Mouse (Mus musculus) midbrain, embryonic 10.5 days (tissue): ENCODE results near the gene Calhm1. TPM values are rescaled to one million over a fixed set of nuclear protein-coding genes. Genes with fewer than 3 reads are reported as not detected.
"Not testable (repeated sequence)": the region's sequence is repeated elsewhere in the genome, so short reads cannot be mapped to it uniquely, and the experiment has no call there.

Source experiments
- DNase-seq: peaks from one replicate; pipeline ENCODE4 v3.0.0-alpha.2; 2017; ENCODE audit warnings: low spot score
- H3K27ac ChIP-seq: fragments of 300-500 bp; sonication (generic); replicated peaks from 2 replicates; pipeline ENCODE4 v1.5.1; 2016; ENCODE audit warnings: mild to moderate bottlenecking
- H3K27me3 ChIP-seq: fragments of 300-500 bp; sonication (generic); 2 replicates; pipeline ENCODE4 v1.6.1; 2016; ENCODE audit warnings: low read depth, mild to moderate bottlenecking; ENCODE audit not compliant: poor library complexity, severe bottlenecking
- H3K36me3 ChIP-seq: fragments of 300-500 bp; sonication (generic); 2 replicates; pipeline ENCODE4 v1.6.1; 2016; ENCODE audit warnings: mild to moderate bottlenecking, moderate library complexity
- H3K4me1 ChIP-seq: fragments of 300-500 bp; sonication (generic); 2 replicates; pipeline ENCODE4 v1.6.1; 2016
- H3K4me3 ChIP-seq: fragments of 300-500 bp; sonication (generic); 2 replicates; pipeline ENCODE4 v1.5.1; 2016; ENCODE audit warnings: mild to moderate bottlenecking, moderate library complexity
- H3K9me3 ChIP-seq: fragments of 300-500 bp; sonication (generic); replicated peaks from 2 replicates; pipeline ENCODE4 v1.6.1; 2016; ENCODE audit warnings: mild to moderate bottlenecking
- WGBS: fragments of 180-500 bp; shearing (Covaris S2); methylation state at CpG from one replicate; pipeline ENCODE4 v1.1.7; 2016; 5-methylcytosine and 5-hydroxymethylcytosine counted together
- polyA plus RNA-seq: library from polyadenylated mRNA; unstranded; fragments of >200 nt; fragmentation: Nextera tagmentation; extraction: Ambion mirVana; gene quantifications from 2 replicates; pipeline ENCODE4 v1.2.1, GENCODE M21; 2016

Calhm1 gene
- polyA plus RNA-seq, 1 experiment from 2014 or later = not detected

DNA sequence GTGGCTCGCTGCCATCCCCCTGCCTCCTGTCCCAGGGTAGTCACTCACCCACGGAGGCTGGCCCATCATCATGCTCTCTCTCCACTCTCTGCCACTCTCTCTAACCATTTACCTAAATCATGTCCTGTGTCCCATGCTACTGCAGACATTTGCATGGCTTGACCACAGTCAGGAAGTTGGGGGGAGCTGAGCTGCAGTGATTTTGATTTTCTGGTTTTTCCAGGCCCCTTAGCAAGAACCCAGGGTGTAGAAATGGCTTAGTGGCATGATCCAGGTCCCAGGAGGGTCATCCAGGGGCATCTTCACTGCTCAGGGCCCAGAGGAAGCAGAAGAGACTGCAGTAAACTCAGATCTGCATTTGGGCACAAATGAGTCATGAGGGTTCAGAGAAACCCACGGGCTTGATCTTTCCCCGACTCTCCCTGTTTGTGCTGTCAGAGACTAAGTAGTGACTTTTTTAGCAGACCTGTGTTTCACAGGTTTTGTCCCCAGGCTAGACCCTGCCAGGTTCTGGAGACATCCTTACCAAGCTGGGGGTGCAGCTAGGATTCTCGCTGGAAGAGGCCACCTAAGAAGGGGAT is 4.3 kb upstream of the Calhm1 start:
- Histone ChIP-seq H3K27me3 (peaks cover 36% of the 10 kb centered on the region), H3K4me3 (no peak overlapping the region), H3K27ac (no peak overlapping the region), H3K36me3 (no peaks in the 10 kb centered on the region), H3K4me1 (peaks cover 8% of the 10 kb centered on the region), H3K9me3 (no peaks in the 10 kb centered on the region)
- WGBS = 83% methylated on average over 5 of the region's 5 CpGs
- no peak for DNase-seq

GRCm38 (mm10) chr19:47142438-47142837 is 1.6 kb downstream of the Calhm1 start:
- Histone ChIP-seq H3K27ac (no peak overlapping the region), H3K27me3 (peaks cover 19% of the 10 kb centered on the region), H3K4me1 (peaks cover 11% of the 10 kb centered on the region), H3K4me3 (no peak overlapping the region), H3K9me3 (no peaks in the 10 kb centered on the region), H3K36me3 (no peaks in the 10 kb centered on the region)
- no peak for DNase-seq
- 80% methylated on average over 6 of the region's 6 CpGs for whole genome bisulfite sequencing

DNA sequence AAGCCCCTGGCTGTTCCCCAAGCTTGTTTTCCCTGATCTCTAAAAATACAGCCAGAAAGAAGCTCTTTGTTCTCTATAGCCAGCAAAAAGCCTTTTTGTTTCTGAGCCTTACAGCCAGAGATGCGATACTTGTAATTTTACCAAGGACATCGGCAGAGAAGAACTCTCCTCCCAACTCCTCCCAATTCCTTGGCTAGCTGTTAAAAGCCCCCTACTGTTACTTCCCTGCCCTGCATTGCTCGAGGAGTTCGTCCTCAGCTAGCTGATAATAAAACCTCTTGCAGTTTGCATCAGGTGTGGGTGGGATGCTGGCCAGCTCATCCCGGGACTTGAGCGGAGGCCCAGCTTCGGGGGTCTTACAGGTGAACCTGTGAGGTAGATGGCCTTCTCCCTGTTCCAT is 4.4 kb downstream of the Calhm1 start:
- Histone ChIP-seq H3K4me1 (peaks cover 17% of the 10 kb centered on the region), H3K27me3 (peaks cover 25% of the 10 kb centered on the region)
- H3K27ac ChIP-seq, DNase-seq, H3K9me3 ChIP-seq, H3K36me3 ChIP-seq, H3K4me3 ChIP-seq: not testable (repeated sequence)
- WGBS = 45% methylated on average over 7 of the region's 7 CpGs

DNA sequence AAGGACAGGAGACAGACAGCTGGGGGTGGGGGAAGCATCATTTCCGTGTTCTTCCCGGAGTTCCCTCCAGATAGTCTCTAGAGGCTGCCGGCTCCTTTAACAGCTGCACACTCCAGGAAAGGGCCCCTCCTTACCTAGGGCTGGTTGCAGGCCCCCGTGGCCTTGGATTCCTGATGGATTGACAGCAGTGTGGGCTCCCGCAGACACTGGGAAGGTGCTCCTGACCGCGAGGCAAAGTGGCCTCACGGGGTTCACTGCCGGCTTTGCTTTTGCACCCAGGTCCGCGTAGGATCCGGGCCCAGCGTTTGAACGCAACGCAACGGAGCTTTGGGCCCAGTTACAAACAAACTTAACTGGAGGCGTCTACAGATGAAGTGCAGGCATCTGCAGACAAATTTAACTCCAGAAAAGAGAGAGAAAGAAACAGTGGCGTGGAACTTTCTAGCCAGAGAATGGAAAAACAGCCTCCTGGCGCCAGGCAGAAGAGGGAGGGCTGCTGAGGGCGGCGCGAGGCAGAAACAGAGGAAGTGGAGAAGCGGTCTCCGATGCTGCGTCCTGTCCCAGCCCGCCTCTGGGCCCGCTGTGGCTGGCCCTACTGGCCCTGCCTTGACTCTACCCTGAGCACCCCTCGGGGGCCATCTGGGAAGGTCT is 6.2 kb downstream of the Calhm1 start, which contains the start of gene Calhm2:
Calhm2 (minus strand) TSS at position 524 of the 651 bp plus-strand sequence.
- H3K27me3 ChIP-seq = peaks cover 25% of the 10 kb centered on the region
- H3K36me3 ChIP-seq = peaks cover 6% of the 10 kb centered on the region
- 11% methylated on average over 28 of the region's 28 CpGs for WGBS
- H3K4me3 ChIP-seq = peak within 1 kb of the TSS; percentile 46
- H3K4me1 ChIP-seq = peaks cover 17% of the 10 kb centered on the region
- peak; percentile 43 for DNase-seq
- peak within 1 kb of the TSS; percentile 73 for H3K27ac ChIP-seq
- no peaks in the 10 kb centered on the region for H3K9me3 ChIP-seq

- H3K36me3 ChIP-seq = peaks cover 14% of the 10 kb centered on the region
- H3K4me1 ChIP-seq = peaks cover 17% of the 10 kb centered on the region
- H3K27me3 ChIP-seq = peaks cover 25% of the 10 kb centered on the region
- DNase-seq = no peak
- 52% methylated on average over 6 of the region's 6 CpGs for WGBS
- peak overlapping the region; percentile 46 for H3K4me3 ChIP-seq
- H3K27ac ChIP-seq = peak overlapping the region; percentile 73
- H3K9me3 ChIP-seq = no peaks in the 10 kb centered on the region
Observed at GRCm38 (mm10) chr19:47137051-47137581, 6.9 kb downstream of the Calhm1 start.

GRCm38 (mm10) chr19:47136170-47136569 is 7.9 kb downstream of the Calhm1 start:
- peaks cover 25% of the 10 kb centered on the region for H3K27me3 ChIP-seq
- WGBS = 86% methylated on average over 5 of the region's 5 CpGs
- no peak overlapping the region for H3K27ac ChIP-seq
- no peak for DNase-seq
- H3K36me3 ChIP-seq = peaks cover 24% of the 10 kb centered on the region
- peaks cover 17% of the 10 kb centered on the region for H3K4me1 ChIP-seq
- H3K9me3 ChIP-seq = no peaks in the 10 kb centered on the region
- no peak overlapping the region for H3K4me3 ChIP-seq

DNA sequence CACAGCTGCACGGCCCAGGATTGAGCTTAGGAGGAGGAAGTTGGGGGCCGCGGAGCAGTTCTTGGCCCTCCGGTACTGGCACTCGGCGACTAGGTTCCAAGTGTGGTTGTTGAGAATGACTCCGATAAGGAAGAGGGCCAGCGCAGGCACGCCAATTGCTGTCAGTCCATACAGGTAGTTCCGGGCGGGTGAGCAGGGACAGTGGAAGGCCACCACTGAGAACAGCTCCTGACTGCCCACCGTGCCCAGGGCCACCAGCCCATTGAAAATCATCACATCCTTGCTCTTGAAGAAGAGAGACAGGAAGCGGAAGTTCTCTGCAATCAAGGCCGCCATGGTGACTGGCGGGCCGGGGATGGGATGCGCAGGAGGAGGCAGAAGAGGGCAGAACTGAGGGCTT is 8.5 kb downstream of the Calhm1 start:
- H3K9me3 ChIP-seq = no peaks in the 10 kb centered on the region
- 92% methylated on average over 17 of the region's 17 CpGs for whole genome bisulfite sequencing
- H3K4me3 ChIP-seq = no peak overlapping the region
- no peak overlapping the region for H3K27ac ChIP-seq
- peaks cover 17% of the 10 kb centered on the region for H3K4me1 ChIP-seq
- peaks cover 30% of the 10 kb centered on the region for H3K36me3 ChIP-seq
- peaks cover 25% of the 10 kb centered on the region for H3K27me3 ChIP-seq
- DNase-seq = no peak

GRCm38 (mm10) chr19:47133161-47133560 is 10.9 kb downstream of the Calhm1 start:
- no peak overlapping the region for H3K27ac ChIP-seq
- peaks cover 13% of the 10 kb centered on the region for H3K4me1 ChIP-seq
- no peak for DNase-seq
- 89% methylated on average over 7 of the region's 7 CpGs for WGBS
- H3K36me3 ChIP-seq = peaks cover 54% of the 10 kb centered on the region
- no peaks in the 10 kb centered on the region for H3K9me3 ChIP-seq
- H3K27me3 ChIP-seq = peaks cover 13% of the 10 kb centered on the region
- no peak overlapping the region for H3K4me3 ChIP-seq

GRCm38 (mm10) chr19:47130551-47131125 is 13.4 kb downstream of the Calhm1 start:
- no peak for DNase-seq
- Histone ChIP-seq H3K27me3 (no peaks in the 10 kb centered on the region), H3K9me3 (no peaks in the 10 kb centered on the region), H3K27ac (no peak overlapping the region), H3K4me3 (no peak overlapping the region), H3K36me3 (peaks cover 79% of the 10 kb centered on the region), H3K4me1 (no peaks in the 10 kb centered on the region)
- WGBS = 94% methylated on average over 15 of the region's 15 CpGs

DNA sequence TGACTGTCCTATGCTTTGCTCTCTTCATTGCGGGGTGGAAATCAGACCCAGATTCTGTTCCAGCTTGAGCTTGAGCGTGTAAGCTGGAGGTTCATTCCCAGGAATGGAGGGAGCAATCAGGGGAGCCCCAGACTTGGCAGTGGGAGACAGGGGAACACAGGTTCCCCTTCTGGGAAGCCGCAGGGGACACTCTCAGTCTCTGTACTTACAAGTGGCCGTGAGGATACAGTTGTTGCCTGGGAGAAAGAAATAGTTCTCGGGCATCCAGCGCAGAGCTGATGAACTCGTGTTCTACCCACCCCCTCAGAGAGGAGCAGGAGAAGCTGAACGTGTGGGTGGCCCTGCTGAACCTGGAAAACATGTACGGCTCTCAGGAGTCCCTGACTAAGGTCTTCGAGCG is 15.2 kb downstream of the Calhm1 start:
- Histone ChIP-seq H3K4me1 (no peaks in the 10 kb centered on the region), H3K4me3 (no peak overlapping the region), H3K9me3 (no peaks in the 10 kb centered on the region), H3K27ac (no peak overlapping the region), H3K27me3 (no peaks in the 10 kb centered on the region), H3K36me3 (peaks cover 97% of the 10 kb centered on the region)
- no peak for DNase-seq
- WGBS = 94% methylated on average over 11 of the region's 11 CpGs

DNA sequence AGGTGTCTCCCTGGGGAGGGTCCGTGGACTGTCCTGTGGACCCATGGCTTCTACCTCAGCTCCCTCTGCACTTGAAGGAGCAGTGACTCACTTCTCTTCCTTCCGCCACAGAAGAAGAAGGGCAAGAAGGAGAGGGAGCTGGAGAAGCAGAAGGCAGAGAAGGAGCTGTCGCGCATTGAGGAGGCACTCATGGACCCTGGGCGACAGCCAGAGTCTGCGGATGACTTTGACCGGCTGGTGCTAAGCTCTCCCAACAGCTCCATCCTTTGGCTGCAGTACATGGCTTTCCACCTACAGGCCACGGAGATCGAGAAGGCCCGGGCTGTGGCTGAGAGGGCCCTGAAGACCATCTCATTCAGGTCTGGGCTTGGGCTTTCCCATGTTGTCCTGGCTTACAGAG is 15.9 kb downstream of the Calhm1 start:
- Histone ChIP-seq H3K27ac (no peak overlapping the region), H3K27me3 (no peaks in the 10 kb centered on the region), H3K4me1 (no peaks in the 10 kb centered on the region), H3K36me3 (peaks cover 98% of the 10 kb centered on the region), H3K9me3 (no peaks in the 10 kb centered on the region), H3K4me3 (no peak overlapping the region)
- no peak for DNase-seq
- WGBS = 96% methylated on average over 10 of the region's 10 CpGs

- Histone ChIP-seq H3K4me3 (no peak overlapping the region), H3K4me1 (no peaks in the 10 kb centered on the region), H3K36me3 (peaks cover 89% of the 10 kb centered on the region), H3K27ac (no peak overlapping the region), H3K9me3 (no peaks in the 10 kb centered on the region), H3K27me3 (no peaks in the 10 kb centered on the region)
- DNase-seq = peak; percentile 47
- 27% methylated on average over 2 of the region's 2 CpGs for WGBS
Observed at GRCm38 (mm10) chr19:47122802-47123201, 21.3 kb downstream of the Calhm1 start.

GRCm38 (mm10) chr19:47121054-47121453 is 23.0 kb downstream of the Calhm1 start:
- H3K27ac ChIP-seq = no peak overlapping the region
- H3K4me1 ChIP-seq = no peaks in the 10 kb centered on the region
- no peaks in the 10 kb centered on the region for H3K9me3 ChIP-seq
- H3K27me3 ChIP-seq = no peaks in the 10 kb centered on the region
- no peak overlapping the region for H3K4me3 ChIP-seq
- no peak for DNase-seq
- 49% methylated on average over 4 of the region's 4 CpGs for WGBS
- H3K36me3 ChIP-seq = peaks cover 89% of the 10 kb centered on the region
